20 mouse cellular contexts compared by ENCODE assay signal in genomic region chr12:104557307-104557706, GRCm38 (mm10).
A peak's percentile ranks its signal among the peaks of the same experiment; 100 is the strongest.
DNase-seq lines count a peak whose midpoint lies in the region; ATAC-seq lines count a peak whose summit lies in the region.
"Had no signal": no experiment of that assay in that cellular context is flagged by ENCODE, and none has a peak within 500 bp of the region (broad histone marks: within the 10 kb centered on the region; RNA-seq: fewer than 3 reads in every experiment).

No protein-coding gene starts in this region.

- peak; percentile 16 for DNase-seq in cerebellum, adult 8-10 months
- peak; percentile 38 to 41 for DNase-seq in cerebellum, postnatal 25 days
- DNase-seq in layer of hippocampus, adult 9-11 months: no peak
- DNase-seq in heart, postnatal 14 days: no peak
- DNase-seq: kidney, adult 8-10 months; kidney, postnatal 25 days; liver, embryonic 13.5 days; lung, embryonic 14.5 days had no signal

- H3K4me2 ChIP-seq in intestine, embryonic 15.5 days (replicated peaks): no peak overlapping the region
- H3K4me2 ChIP-seq in intestine, embryonic 16.5 days (ENCODE audit: low read depth, low read length): no peak overlapping the region
- no peak overlapping the region for H3K4me2 ChIP-seq in hindbrain, embryonic 16.5 days (ENCODE audit: low read length)
- H3K4me2 ChIP-seq: forebrain, embryonic 15.5 days; heart, embryonic 12.5 days; hindbrain, embryonic 15.5 days; limb, embryonic 13.5 days; liver, embryonic 13.5 days; lung, embryonic 14.5 days; midbrain, embryonic 15.5 days; neural tube, embryonic 15.5 days; stomach, embryonic 15.5 days had no signal

- ATAC-seq in intestine, embryonic 15.5 days: no peak
- ATAC-seq in intestine, embryonic 16.5 days: no peak
- ATAC-seq in hindbrain, embryonic 16.5 days: no peak

- no peaks in the 10 kb centered on the region for H3K27me3 ChIP-seq in intestine, embryonic 15.5 days (replicated peaks)
- no peaks in the 10 kb centered on the region for H3K27me3 ChIP-seq in intestine, embryonic 16.5 days (replicated peaks; ENCODE audit: control insufficient read depth, insufficient read depth, low read length)
- no peaks in the 10 kb centered on the region for H3K27me3 ChIP-seq in hindbrain, embryonic 16.5 days (replicated peaks; ENCODE audit: control insufficient read depth, insufficient read depth, low read length)
- H3K27me3 ChIP-seq: forebrain, embryonic 15.5 days; hindbrain, embryonic 15.5 days; liver, embryonic 13.5 days; midbrain, embryonic 15.5 days; stomach, embryonic 15.5 days had no signal

- 45% methylated on average over 10 of the region's 10 CpGs for WGBS in intestine, embryonic 15.5 days
- 54% methylated on average over 10 of the region's 10 CpGs for WGBS in intestine, embryonic 16.5 days
- WGBS in hindbrain, embryonic 16.5 days: 79% methylated on average over 10 of the region's 10 CpGs

- 0 out of 2 replicates have a peak overlapping the region, but pooled peaks have one; percentile 17 for H3K27ac ChIP-seq in intestine, embryonic 15.5 days
- H3K27ac ChIP-seq in intestine, embryonic 16.5 days (ENCODE audit: low read length): no peak overlapping the region
- H3K27ac ChIP-seq in hindbrain, embryonic 16.5 days (ENCODE audit: low read depth, low read length): no peak overlapping the region
- H3K27ac ChIP-seq: forebrain, embryonic 15.5 days; hindbrain, embryonic 15.5 days; left cerebral cortex, adult 2 months; limb, embryonic 13.5 days; liver, embryonic 13.5 days; midbrain, embryonic 15.5 days; neural tube, embryonic 15.5 days had no signal

- 0 out of 2 replicates have a peak, but pooled peaks cover 3% of the 10 kb centered on the region for H3K4me1 ChIP-seq in intestine, embryonic 15.5 days (replicated peaks)
- H3K4me1 ChIP-seq in intestine, embryonic 16.5 days (ENCODE audit: control insufficient read depth, insufficient read depth, low read length): no peaks in the 10 kb centered on the region; the same call in 1 of the 2 replicates
- H3K4me1 ChIP-seq in hindbrain, embryonic 16.5 days (ENCODE audit: control insufficient read depth, insufficient read depth, low read depth, low read length): no peaks in the 10 kb centered on the region; the same call in 1 of the 2 replicates
- H3K4me1 ChIP-seq: forebrain, embryonic 15.5 days; hindbrain, embryonic 15.5 days; liver, embryonic 13.5 days; neural tube, embryonic 15.5 days; stomach, embryonic 15.5 days had no signal

- H3K9me3 ChIP-seq in intestine, embryonic 15.5 days: no peaks in the 10 kb centered on the region
- no peaks in the 10 kb centered on the region for H3K9me3 ChIP-seq in intestine, embryonic 16.5 days (ENCODE audit: control insufficient read depth, low read length)
- H3K9me3 ChIP-seq in hindbrain, embryonic 16.5 days (ENCODE audit: control insufficient read depth, low read length): no peaks in the 10 kb centered on the region
- H3K9me3 ChIP-seq: forebrain, embryonic 15.5 days; heart, embryonic 12.5 days; hindbrain, embryonic 15.5 days; limb, embryonic 13.5 days; liver, embryonic 13.5 days; midbrain, embryonic 15.5 days; neural tube, embryonic 15.5 days; stomach, embryonic 15.5 days had no signal

- H3K36me3 ChIP-seq in intestine, embryonic 15.5 days: no peaks in the 10 kb centered on the region
- H3K36me3 ChIP-seq in intestine, embryonic 16.5 days (ENCODE audit: control insufficient read depth, insufficient read depth, low read length): no peaks in the 10 kb centered on the region
- no peaks in the 10 kb centered on the region for H3K36me3 ChIP-seq in hindbrain, embryonic 16.5 days (ENCODE audit: control insufficient read depth, insufficient read depth, low read length)
- H3K36me3 ChIP-seq: forebrain, embryonic 15.5 days; heart, embryonic 12.5 days; hindbrain, embryonic 15.5 days; limb, embryonic 13.5 days; liver, embryonic 13.5 days; midbrain, embryonic 15.5 days; neural tube, embryonic 15.5 days; stomach, embryonic 15.5 days had no signal

- H3K9ac ChIP-seq in intestine, embryonic 15.5 days: no peak overlapping the region
- H3K9ac ChIP-seq in intestine, embryonic 16.5 days (ENCODE audit: low read depth, low read length): no peak overlapping the region
- no peak overlapping the region for H3K9ac ChIP-seq in hindbrain, embryonic 16.5 days (ENCODE audit: low read depth, low read length)
- H3K9ac ChIP-seq: forebrain, embryonic 15.5 days; heart, embryonic 12.5 days; hindbrain, embryonic 15.5 days; limb, embryonic 13.5 days; liver, embryonic 13.5 days; lung, embryonic 14.5 days; midbrain, embryonic 15.5 days; neural tube, embryonic 15.5 days; stomach, embryonic 15.5 days had no signal

- intact Hi-C loops in heart, postnatal 14 days (cut with DNase I): loop anchor here (5.0 kb wide), 1 partner anchor 65 kb away; no protein-coding TSS in a partner anchor

- H3K4me3 ChIP-seq in intestine, embryonic 15.5 days (replicated peaks): no peak overlapping the region
- H3K4me3 ChIP-seq in intestine, embryonic 16.5 days (ENCODE audit: low read length): no peak overlapping the region
- H3K4me3 ChIP-seq in hindbrain, embryonic 16.5 days (ENCODE audit: low read length): no peak overlapping the region
- H3K4me3 ChIP-seq: forebrain, embryonic 15.5 days; heart, embryonic 12.5 days; hindbrain, embryonic 15.5 days; left cerebral cortex, adult 2 months; limb, embryonic 13.5 days; liver, embryonic 13.5 days; midbrain, embryonic 15.5 days; myocyte; neural tube, embryonic 15.5 days; stomach, embryonic 15.5 days had no signal

Comparison
In these comparisons a context has a peak if more than half of its experiments do, and no peak if none do; other contexts are left out.
1. DNase-seq: peak in cerebellum, adult 8-10 months (single experiment) and cerebellum, postnatal 25 days (2 of 2); none in layer of hippocampus, adult 9-11 months (single experiment) and heart, postnatal 14 days (0 of 2).